Mouse (Mus musculus) midbrain, postnatal 0 days (tissue): ENCODE measurements around the gene B3galt1. TPM values are rescaled to one million over a fixed set of nuclear protein-coding genes. Genes with fewer than 3 reads are reported as not detected.

Experiments
- ATAC-seq: fragments of 200-750 bp; cut with Nextera tagmentation; 2 replicates; pipeline ENCODE4 v1.8.0; 2017; ENCODE audit warnings: moderate number of reproducible peaks, mild to moderate bottlenecking, moderate TSS enrichment, moderate library complexity; ENCODE audit not compliant: low FRiP score
- DNase-seq: peaks from one replicate; pipeline ENCODE4 v3.0.0-alpha.2; 2015; ENCODE audit warnings: low spot score
- H3K27ac ChIP-seq: fragments of 300-500 bp; sonication (generic); 2 replicates; pipeline ENCODE4 v1.5.1; 2014; ENCODE audit warnings: low read depth, mild to moderate bottlenecking, low read length, mixed read lengths
- H3K27me3 ChIP-seq: fragments of 300-500 bp; sonication (generic); 2 replicates; pipeline ENCODE4 v1.6.1; 2014; ENCODE audit warnings: low read length, control low read depth, mixed read lengths; ENCODE audit not compliant: insufficient read depth
- H3K36me3 ChIP-seq: fragments of 300-500 bp; sonication (generic); 2 replicates; pipeline ENCODE4 v1.6.1; 2014; ENCODE audit warnings: low read length, control low read depth, mixed read lengths; ENCODE audit not compliant: insufficient read depth
- H3K4me1 ChIP-seq: fragments of 300-500 bp; sonication (generic); 2 replicates; pipeline ENCODE4 v1.6.1; 2014; ENCODE audit warnings: mild to moderate bottlenecking, control low read depth, antibody characterized with exemption, low read length, mixed read lengths; ENCODE audit not compliant: insufficient read depth
- H3K4me2 ChIP-seq: fragments of 300-500 bp; sonication (generic); 2 replicates; pipeline ENCODE4 v1.6.1; 2014; ENCODE audit warnings: low read depth, mild to moderate bottlenecking, low read length, mixed read lengths; ENCODE audit not compliant: poor library complexity, severe bottlenecking
- H3K4me3 ChIP-seq: fragments of 300-500 bp; sonication (generic); 2 replicates; pipeline ENCODE4 v1.5.1; 2014; ENCODE audit warnings: low read depth, mild to moderate bottlenecking, low read length, moderate library complexity
- H3K9ac ChIP-seq: fragments of 300-500 bp; sonication (generic); replicated peaks from 2 replicates; pipeline ENCODE4 v1.6.1; 2014; ENCODE audit warnings: mild to moderate bottlenecking, low read length, moderate library complexity, mixed read lengths; ENCODE audit not compliant: poor library complexity, severe bottlenecking
- H3K9me3 ChIP-seq: fragments of 300-500 bp; sonication (generic); 2 replicates; pipeline ENCODE4 v1.6.1; 2016; ENCODE audit warnings: low read length, control low read depth
- CTCF ChIP-seq: IDR thresholded peaks from 2 replicates; pipeline ENCODE4 v1.5.1; 2016; ENCODE audit warnings: antibody characterized with exemption, mild to moderate bottlenecking
- WGBS: fragments of 180-500 bp; shearing (Covaris S2); extraction: QIAGEN DNeasy Blood & Tissue Kit; methylation state at CpG from one replicate; pipeline ENCODE4 v1.1.7; 2014; 5-methylcytosine and 5-hydroxymethylcytosine counted together
- polyA plus RNA-seq: library from polyadenylated mRNA; unstranded; fragments of >200 nt; fragmentation: Nextera tagmentation; extraction: Ambion mirVana; gene quantifications from 2 replicates; pipeline ENCODE4 v1.2.1, GENCODE M21; 2015
- total RNA-seq: library from RNA; depleted of rRNA; stranded (reverse); fragments of >200 nt; gene quantifications from 2 replicates; pipeline ENCODE4 v1.2.3, GENCODE M21; 2014

Gene B3galt1
- total and polyA plus RNA-seq, 2 experiments from 2014 or later, result 18.0 to 50.4 TPM

- TF ChIP-seq CTCF, result no peak
- no peak for ATAC-seq
- no peak overlapping the region for H3K27ac ChIP-seq
- DNase-seq, result no peak
- no peak overlapping the region for H3K9ac ChIP-seq
- H3K4me1 ChIP-seq, result no peaks in the 10 kb centered on the region
- no peaks in the 10 kb centered on the region for H3K36me3 ChIP-seq
- no peaks in the 10 kb centered on the region for H3K27me3 ChIP-seq
- H3K4me2 ChIP-seq, result no peak overlapping the region
- no peak overlapping the region for H3K4me3 ChIP-seq
- 94% methylated on average over 9 of the region's 9 CpGs for WGBS
- no peaks in the 10 kb centered on the region for H3K9me3 ChIP-seq
Observed at GRCm38 (mm10) chr2:68005210-68005609, 439.5 kb downstream of the B3galt1 start.

- Histone ChIP-seq H3K4me3 (no peak overlapping the region), H3K9me3 (no peaks in the 10 kb centered on the region), H3K27ac (no peak overlapping the region), H3K36me3 (no peaks in the 10 kb centered on the region), H3K4me1 (no peaks in the 10 kb centered on the region), H3K4me2 (no peak overlapping the region), H3K9ac (no peak overlapping the region), H3K27me3 (no peaks in the 10 kb centered on the region)
- ATAC-seq, result no peak
- no peak for DNase-seq
- WGBS, result 67% methylated on average over 7 of the region's 7 CpGs
- no peak for TF ChIP-seq CTCF
Observed at GRCm38 (mm10) chr2:68005711-68006110, 440.0 kb downstream of the B3galt1 start.

GRCm38 (mm10) chr2:68011336-68011735, 445.7 kb downstream of the B3galt1 start:
- Histone ChIP-seq H3K9ac (no peak overlapping the region), H3K27ac (no peak overlapping the region), H3K4me1 (no peaks in the 10 kb centered on the region), H3K27me3 (no peaks in the 10 kb centered on the region), H3K4me2 (no peak overlapping the region), H3K9me3 (no peaks in the 10 kb centered on the region), H3K4me3 (no peak overlapping the region), H3K36me3 (no peaks in the 10 kb centered on the region)
- ATAC-seq, result no peak
- 85% methylated on average over 4 of the region's 4 CpGs for WGBS
- TF ChIP-seq CTCF, result no peak
- no peak for DNase-seq

- DNase-seq (no peak), ATAC-seq (no peak)
Observed at GRCm38 (mm10) chr2:68020251-68020680, 454.6 kb downstream of the B3galt1 start.

GRCm38 (mm10) chr2:68021541-68022152, 456.0 kb downstream of the B3galt1 start:
- Histone ChIP-seq H3K9me3 (no peaks in the 10 kb centered on the region), H3K27ac (no peak overlapping the region), H3K36me3 (no peaks in the 10 kb centered on the region), H3K4me2 (no peak overlapping the region), H3K4me1 (no peaks in the 10 kb centered on the region), H3K9ac (no peak overlapping the region), H3K27me3 (no peaks in the 10 kb centered on the region), H3K4me3 (no peak overlapping the region)
- 82% methylated on average over 6 of the region's 6 CpGs for WGBS
- TF ChIP-seq CTCF, result no peak
- DNase-seq (no peak), ATAC-seq (no peak)

More at GRCm38 (mm10) chr2:68020251-68020680, 454.6 kb downstream of the B3galt1 start:
- Histone ChIP-seq H3K9me3 (no peaks in the 10 kb centered on the region), H3K36me3 (no peaks in the 10 kb centered on the region), H3K4me3 (no peak overlapping the region), H3K9ac (no peak overlapping the region), H3K27ac (no peak overlapping the region), H3K27me3 (no peaks in the 10 kb centered on the region), H3K4me2 (no peak overlapping the region), H3K4me1 (no peaks in the 10 kb centered on the region)
- TF ChIP-seq CTCF, result no peak
- 61% methylated on average over 5 of the region's 5 CpGs for WGBS

GRCm38 (mm10) chr2:68028811-68029210, 463.1 kb downstream of the B3galt1 start:
- no peaks in the 10 kb centered on the region for H3K9me3 ChIP-seq
- 97% methylated on average over 2 of the region's 2 CpGs for WGBS
- H3K27me3 ChIP-seq, result no peaks in the 10 kb centered on the region
- ATAC-seq (no peak), DNase-seq (no peak)
- no peaks in the 10 kb centered on the region for H3K36me3 ChIP-seq
- H3K4me3 ChIP-seq, result no peak overlapping the region
- no peak for TF ChIP-seq CTCF
- H3K9ac ChIP-seq, result no peak overlapping the region
- no peaks in the 10 kb centered on the region for H3K4me1 ChIP-seq
- H3K27ac ChIP-seq, result no peak overlapping the region
- no peak overlapping the region for H3K4me2 ChIP-seq
